Mouse (Mus musculus): Measurements from ENCODE around the gene Dstn.

The Dstn gene

GRCm38 (mm10) chr2:143916229-143916628 lies 1.1 kb downstream of the Dstn start:
- peak; percentile 37 to 54 for DNase-seq

GRCm38 (mm10) chr2:143917622-143918021 lies 2.5 kb downstream of the Dstn start:
- DNase-seq, result no peak

GRCm38 (mm10) chr2:143918831-143919502 lies 3.8 kb downstream of the Dstn start:
- DNase-seq, result peak; percentile 26 to 58

- DNase-seq, result no peak
Measured at GRCm38 (mm10) chr2:143924085-143924484, 9.0 kb downstream of the Dstn start.

GRCm38 (mm10) chr2:143925826-143926225 lies 10.7 kb downstream of the Dstn start:
- no peak for DNase-seq

- DNase-seq, result no peak
Measured at GRCm38 (mm10) chr2:143929607-143930311, 14.6 kb downstream of the Dstn start.

- DNase-seq, result no peak
Measured at GRCm38 (mm10) chr2:143932340-143932873, 17.3 kb downstream of the Dstn start.

- DNase-seq, result no peak
Measured at GRCm38 (mm10) chr2:143933516-143933915, 18.4 kb downstream of the Dstn start.

GRCm38 (mm10) chr2:143934439-143934838 lies 19.3 kb downstream of the Dstn start:
- DNase-seq, result no peak

GRCm38 (mm10) chr2:143937861-143938260 lies 22.7 kb downstream of the Dstn start:
- no peak for DNase-seq

- DNase-seq, result no peak
Measured at GRCm38 (mm10) chr2:143940406-143940805, 25.3 kb downstream of the Dstn start.

- DNase-seq, result no peak
Measured at GRCm38 (mm10) chr2:143944796-143945195, 29.7 kb downstream of the Dstn start.

- peak; percentile 70 to 74 for DNase-seq
Measured at GRCm38 (mm10) chr2:143945466-143946075, 30.5 kb downstream of the Dstn start.

- DNase-seq, result no peak
Measured at GRCm38 (mm10) chr2:143946399-143946798, 31.3 kb downstream of the Dstn start.

GRCm38 (mm10) chr2:143947981-143948380 lies 32.9 kb downstream of the Dstn start:
- DNase-seq, result no peak

GRCm38 (mm10) chr2:143948416-143948815 lies 33.3 kb downstream of the Dstn start:
- DNase-seq, result no peak

GRCm38 (mm10) chr2:143949217-143949616 lies 34.1 kb downstream of the Dstn start:
- no peak for DNase-seq

- no peak for DNase-seq
Measured at GRCm38 (mm10) chr2:143950290-143951027, 35.3 kb downstream of the Dstn start.

- DNase-seq, result peak in 1 of 2 experiments; percentile 23
Measured at GRCm38 (mm10) chr2:143951028-143951420, 35.9 kb downstream of the Dstn start.

GRCm38 (mm10) chr2:143951546-143952315 lies 36.6 kb downstream of the Dstn start:
- DNase-seq, result peak; percentile 59 to 63

- DNase-seq, result no peak
Measured at GRCm38 (mm10) chr2:143953944-143954343, 38.8 kb downstream of the Dstn start.

GRCm38 (mm10) chr2:143955004-143955403 lies 39.9 kb downstream of the Dstn start:
- peak; percentile 21 to 59 for DNase-seq

Data from kidney, postnatal 25 days (tissue).